Mouse (Mus musculus) retina, embryonic 14.5 days (tissue): ENCODE results near the gene Fam163a.

Experiments
- DNase-seq: peaks from one replicate; pipeline ENCODE4 v3.0.0-alpha.2; 2015; ENCODE audit warnings: low spot score

The Fam163a gene

DNA sequence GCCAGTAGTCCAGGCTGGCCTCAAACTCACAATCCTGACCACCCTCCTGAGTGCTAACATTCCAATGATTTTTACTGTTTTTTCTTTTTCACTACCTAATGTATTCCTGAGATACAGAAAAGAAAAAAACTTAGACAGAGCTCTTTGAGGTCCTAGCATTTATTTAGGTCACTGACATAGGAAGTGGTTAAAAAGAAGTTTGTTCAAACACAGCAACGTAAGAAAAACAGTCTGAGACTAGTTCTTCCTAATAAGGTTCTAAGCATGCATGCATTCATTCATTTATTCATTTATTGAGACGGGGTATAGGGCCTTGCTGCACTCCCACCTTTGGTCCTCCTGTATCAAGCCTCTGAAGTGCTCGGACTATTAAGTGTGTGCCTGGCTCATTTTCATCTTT is 177.0 kb downstream of the Fam163a start:
- no peak for DNase-seq
